Mouse (Mus musculus) forebrain, embryonic 15.5 days (tissue): ENCODE data around the gene Thoc5. TPM values are rescaled to one million over a fixed set of nuclear protein-coding genes. Genes with fewer than 3 reads are reported as not detected.
A peak's percentile ranks its signal among the peaks of the same experiment; 100 is the strongest.

Experiments
- ATAC-seq: fragments of 200-750 bp; cut with Nextera tagmentation; replicated peaks from 2 replicates; pipeline ENCODE4 v1.8.0; 2017; ENCODE audit warnings: mild to moderate bottlenecking, moderate TSS enrichment, moderate library complexity
- H3K27ac ChIP-seq: fragments of 300-500 bp; sonication (generic); replicated peaks from 2 replicates; pipeline ENCODE4 v1.5.1; 2015; ENCODE audit warnings: mild to moderate bottlenecking, inconsistent platforms
- H3K27me3 ChIP-seq: fragments of 300-500 bp; sonication (generic); 2 replicates; pipeline ENCODE4 v1.6.1; 2015; ENCODE audit warnings: inconsistent platforms
- H3K36me3 ChIP-seq: fragments of 300-500 bp; sonication (generic); 2 replicates; pipeline ENCODE4 v1.6.1; 2015; ENCODE audit warnings: mild to moderate bottlenecking, inconsistent platforms
- H3K4me1 ChIP-seq: fragments of 300-500 bp; sonication (generic); 2 replicates; pipeline ENCODE4 v1.6.1; 2015; ENCODE audit warnings: inconsistent platforms
- H3K4me2 ChIP-seq: fragments of 300-500 bp; sonication (generic); replicated peaks from 2 replicates; pipeline ENCODE4 v1.6.1; 2015; ENCODE audit warnings: mild to moderate bottlenecking, inconsistent platforms
- H3K4me3 ChIP-seq: fragments of 300-500 bp; sonication (generic); 2 replicates; pipeline ENCODE4 v1.5.1; 2015; ENCODE audit warnings: mild to moderate bottlenecking, inconsistent platforms
- H3K9ac ChIP-seq: fragments of 300-500 bp; sonication (generic); replicated peaks from 2 replicates; pipeline ENCODE4 v1.6.1; 2015; ENCODE audit warnings: mild to moderate bottlenecking, inconsistent platforms
- H3K9me3 ChIP-seq: fragments of 300-500 bp; sonication (generic); 2 replicates; pipeline ENCODE4 v1.6.1; 2016; ENCODE audit warnings: inconsistent platforms
- WGBS: fragments of 180-500 bp; shearing (Covaris S2); methylation state at CpG from one replicate; pipeline ENCODE4 v1.1.7; 2015; ENCODE audit warnings: mixed read lengths; 5-methylcytosine and 5-hydroxymethylcytosine counted together
- polyA plus RNA-seq: library from polyadenylated mRNA; unstranded; fragments of >200 nt; fragmentation: Nextera tagmentation; extraction: Ambion mirVana; gene quantifications from 2 replicates; pipeline ENCODE4 v1.2.1, GENCODE M21; 2015

The Thoc5 gene
- polyA plus RNA-seq, 1 experiment from 2014 or later: 64.6 TPM

- H3K27me3 ChIP-seq: no peaks in the 10 kb centered on the region
- ATAC-seq: peak; percentile 93
- H3K4me3 ChIP-seq: peak within 1 kb of the TSS; percentile 88
- peak within 1 kb of the TSS; percentile 77 for H3K4me2 ChIP-seq
- under 1% methylated on average over 30 of the region's 30 CpGs for whole genome bisulfite sequencing
- peaks cover 8% of the 10 kb centered on the region; the same call in 1 of the 2 replicates for H3K36me3 ChIP-seq
- H3K9me3 ChIP-seq: no peaks in the 10 kb centered on the region
- H3K4me1 ChIP-seq: peaks cover 12% of the 10 kb centered on the region
- H3K9ac ChIP-seq: peak within 1 kb of the TSS; percentile 92
- H3K27ac ChIP-seq: peak within 1 kb of the TSS; percentile 77
Measured at GRCm38 (mm10) chr11:4873755-4874475, 21.2 kb upstream of the Thoc5 start, which contains the start of gene Nipsnap1. Nipsnap1 (plus strand) TSS chr11:4873951.

GRCm38 (mm10) chr11:4874551-4874950 is 20.6 kb upstream of the Thoc5 start:
- Histone ChIP-seq H3K27ac (peak overlapping the region; percentile 77; the same call in 1 of the 2 replicates), H3K4me1 (peaks cover 12% of the 10 kb centered on the region), H3K9me3 (no peaks in the 10 kb centered on the region), H3K36me3 (peaks cover 8% of the 10 kb centered on the region; the same call in 1 of the 2 replicates), H3K27me3 (no peaks in the 10 kb centered on the region), H3K9ac (peak overlapping the region; percentile 92), H3K4me3 (peak overlapping the region; percentile 88), H3K4me2 (peak overlapping the region; percentile 77)
- peak; percentile 51; the same call in 1 of the 2 replicates for ATAC-seq
- WGBS: 2% methylated on average over 10 of the region's 10 CpGs

GRCm38 (mm10) chr11:4881087-4881486 is 14.0 kb upstream of the Thoc5 start:
- H3K27me3 ChIP-seq: no peaks in the 10 kb centered on the region
- no peak overlapping the region for H3K9ac ChIP-seq
- H3K4me2 ChIP-seq: no peak overlapping the region
- no peak overlapping the region for H3K27ac ChIP-seq
- peaks cover 26% of the 10 kb centered on the region for H3K36me3 ChIP-seq
- no peak for ATAC-seq
- H3K9me3 ChIP-seq: no peaks in the 10 kb centered on the region
- WGBS: 94% methylated on average over 4 of the region's 4 CpGs
- no peaks in the 10 kb centered on the region for H3K4me1 ChIP-seq
- no peak overlapping the region for H3K4me3 ChIP-seq

GRCm38 (mm10) chr11:4882892-4883627 is 12.1 kb upstream of the Thoc5 start:
- H3K4me3 ChIP-seq: no peak overlapping the region
- WGBS: 54% methylated on average over 14 of the region's 14 CpGs
- ATAC-seq: no peak
- peaks cover 31% of the 10 kb centered on the region for H3K36me3 ChIP-seq
- no peaks in the 10 kb centered on the region for H3K9me3 ChIP-seq
- no peak overlapping the region for H3K4me2 ChIP-seq
- H3K27ac ChIP-seq: no peak overlapping the region
- H3K4me1 ChIP-seq: no peaks in the 10 kb centered on the region
- no peaks in the 10 kb centered on the region for H3K27me3 ChIP-seq
- no peak overlapping the region for H3K9ac ChIP-seq

GRCm38 (mm10) chr11:4885385-4885903 is 9.7 kb upstream of the Thoc5 start:
- Histone ChIP-seq H3K9me3 (no peaks in the 10 kb centered on the region), H3K4me2 (no peak overlapping the region), H3K36me3 (peaks cover 55% of the 10 kb centered on the region), H3K9ac (no peak overlapping the region), H3K4me1 (no peaks in the 10 kb centered on the region), H3K4me3 (no peak overlapping the region), H3K27me3 (no peaks in the 10 kb centered on the region), H3K27ac (no peak overlapping the region)
- WGBS: 65% methylated on average over 2 of the region's 2 CpGs
- no peak for ATAC-seq

GRCm38 (mm10) chr11:4886987-4887386 is 8.1 kb upstream of the Thoc5 start:
- H3K9ac ChIP-seq: no peak overlapping the region
- WGBS: 99% methylated on average over 3 of the region's 3 CpGs
- H3K36me3 ChIP-seq: peaks cover 69% of the 10 kb centered on the region
- H3K4me3 ChIP-seq: no peak overlapping the region
- no peak for ATAC-seq
- no peaks in the 10 kb centered on the region for H3K27me3 ChIP-seq
- H3K9me3 ChIP-seq: no peaks in the 10 kb centered on the region
- no peak overlapping the region for H3K4me2 ChIP-seq
- no peak overlapping the region for H3K27ac ChIP-seq
- no peaks in the 10 kb centered on the region for H3K4me1 ChIP-seq

GRCm38 (mm10) chr11:4900437-4900836 is 5.3 kb downstream of the Thoc5 start:
- Histone ChIP-seq H3K4me2 (no peak overlapping the region), H3K9me3 (no peaks in the 10 kb centered on the region), H3K4me1 (peaks cover 15% of the 10 kb centered on the region), H3K9ac (no peak overlapping the region), H3K27me3 (no peaks in the 10 kb centered on the region), H3K36me3 (peaks cover 51% of the 10 kb centered on the region), H3K4me3 (no peak overlapping the region), H3K27ac (no peak overlapping the region)
- WGBS: 71% methylated on average over 5 of the region's 5 CpGs
- ATAC-seq: no peak

GRCm38 (mm10) chr11:4901956-4902355 is 6.8 kb downstream of the Thoc5 start:
- H3K9me3 ChIP-seq: no peaks in the 10 kb centered on the region
- no peak overlapping the region for H3K27ac ChIP-seq
- H3K9ac ChIP-seq: no peak overlapping the region
- WGBS: 57% methylated on average over 6 of the region's 6 CpGs
- H3K4me3 ChIP-seq: no peak overlapping the region
- no peaks in the 10 kb centered on the region for H3K27me3 ChIP-seq
- no peak for ATAC-seq
- peaks cover 3% of the 10 kb centered on the region; the same call in 1 of the 2 replicates for H3K4me1 ChIP-seq
- peaks cover 61% of the 10 kb centered on the region for H3K36me3 ChIP-seq
- H3K4me2 ChIP-seq: no peak overlapping the region

- H3K27ac ChIP-seq: no peak overlapping the region
- H3K36me3 ChIP-seq: peaks cover 74% of the 10 kb centered on the region
- no peak for ATAC-seq
- no peaks in the 10 kb centered on the region for H3K4me1 ChIP-seq
- H3K9me3 ChIP-seq: no peaks in the 10 kb centered on the region
- no peak overlapping the region for H3K4me2 ChIP-seq
- WGBS: 94% methylated on average over 6 of the region's 6 CpGs
- no peak overlapping the region for H3K9ac ChIP-seq
- no peaks in the 10 kb centered on the region for H3K27me3 ChIP-seq
- H3K4me3 ChIP-seq: no peak overlapping the region
Measured at GRCm38 (mm10) chr11:4906231-4906630, 11.1 kb downstream of the Thoc5 start.

GRCm38 (mm10) chr11:4916068-4916467 is 20.9 kb downstream of the Thoc5 start:
- ATAC-seq: no peak
- H3K9ac ChIP-seq: no peak overlapping the region
- H3K4me2 ChIP-seq: no peak overlapping the region
- no peaks in the 10 kb centered on the region for H3K27me3 ChIP-seq
- H3K4me1 ChIP-seq: no peaks in the 10 kb centered on the region
- H3K9me3 ChIP-seq: no peaks in the 10 kb centered on the region
- H3K36me3 ChIP-seq: peaks cover 91% of the 10 kb centered on the region
- no peak overlapping the region for H3K27ac ChIP-seq
- 50% methylated on average over 1 of the region's 1 CpGs for WGBS
- H3K4me3 ChIP-seq: no peak overlapping the region

- no peaks in the 10 kb centered on the region for H3K4me1 ChIP-seq
- H3K4me3 ChIP-seq: no peak overlapping the region
- H3K36me3 ChIP-seq: peaks cover 91% of the 10 kb centered on the region
- no peak overlapping the region for H3K27ac ChIP-seq
- ATAC-seq: no peak
- no peak overlapping the region for H3K4me2 ChIP-seq
- no peaks in the 10 kb centered on the region for H3K9me3 ChIP-seq
- no peak overlapping the region for H3K9ac ChIP-seq
- 87% methylated on average over 2 of the region's 2 CpGs for WGBS
- no peaks in the 10 kb centered on the region for H3K27me3 ChIP-seq
Measured at GRCm38 (mm10) chr11:4921281-4921680, 26.2 kb downstream of the Thoc5 start.

GRCm38 (mm10) chr11:4921751-4922150 is 26.6 kb downstream of the Thoc5 start:
- no peak for ATAC-seq
- H3K4me3 ChIP-seq: no peak overlapping the region
- no peaks in the 10 kb centered on the region for H3K27me3 ChIP-seq
- H3K9me3 ChIP-seq: no peaks in the 10 kb centered on the region
- no peak overlapping the region for H3K27ac ChIP-seq
- peaks cover 93% of the 10 kb centered on the region for H3K36me3 ChIP-seq
- H3K9ac ChIP-seq: no peak overlapping the region
- no peaks in the 10 kb centered on the region for H3K4me1 ChIP-seq
- no peak overlapping the region for H3K4me2 ChIP-seq
- WGBS: 80% methylated on average over 7 of the region's 7 CpGs
